Mouse (Mus musculus) spleen, adult 2 months (tissue): ENCODE results near the gene Mapk8ip3.

Source experiments
- CTCF ChIP-seq: fragments of 200-500 bp; IDR thresholded peaks from 2 replicates; pipeline ENCODE4 v1.5.1; 2011; ENCODE audit warnings: mild to moderate bottlenecking, inconsistent platforms; ENCODE audit not compliant: insufficient read depth, insufficient read length, insufficient replicate concordance; ENCODE audit errors: extremely low read depth
- POLR2A ChIP-seq: fragments of 200-500 bp; IDR thresholded peaks from 2 replicates; pipeline ENCODE4 v1.6.1; 2011; ENCODE audit warnings: low read depth, low read length, inconsistent platforms

DNA sequence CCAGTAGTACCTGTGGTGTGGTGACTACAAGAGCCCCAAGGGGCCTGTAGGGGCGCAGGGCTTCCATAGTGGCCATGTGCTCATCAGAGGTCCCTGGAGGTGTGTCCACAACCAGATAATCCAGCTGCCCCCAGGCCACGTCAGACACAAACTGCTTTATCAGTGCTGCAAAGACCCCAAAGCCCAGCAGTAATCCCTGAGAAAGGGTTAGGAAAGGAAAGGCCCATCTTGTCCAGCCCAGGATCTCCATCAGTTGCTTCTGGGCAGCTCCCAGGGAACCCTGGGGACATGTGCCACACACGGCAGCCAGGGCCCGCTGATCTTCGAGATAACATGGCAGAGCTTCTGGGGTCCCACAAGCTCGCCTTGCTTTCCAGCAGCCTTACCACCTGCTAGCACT is 52.4 kb downstream of the Mapk8ip3 start:
- TF ChIP-seq CTCF, result no peak
- TF ChIP-seq POLR2A, result no peak
